Mouse (Mus musculus) spleen, postnatal 14 days (tissue): ENCODE results near the gene Hist1h3h.
"Not testable (repeated sequence)": the region's sequence is repeated elsewhere in the genome, so short reads cannot be mapped to it uniquely, and the experiment has no call there.

Experiments used
- DNase-seq, 2 experiments: peaks; one replicate each; pipeline ENCODE4 v3.0.0; 2021 to 2022; ENCODE audit warnings: low spot score in 2 of 2

Gene Hist1h3h

DNA sequence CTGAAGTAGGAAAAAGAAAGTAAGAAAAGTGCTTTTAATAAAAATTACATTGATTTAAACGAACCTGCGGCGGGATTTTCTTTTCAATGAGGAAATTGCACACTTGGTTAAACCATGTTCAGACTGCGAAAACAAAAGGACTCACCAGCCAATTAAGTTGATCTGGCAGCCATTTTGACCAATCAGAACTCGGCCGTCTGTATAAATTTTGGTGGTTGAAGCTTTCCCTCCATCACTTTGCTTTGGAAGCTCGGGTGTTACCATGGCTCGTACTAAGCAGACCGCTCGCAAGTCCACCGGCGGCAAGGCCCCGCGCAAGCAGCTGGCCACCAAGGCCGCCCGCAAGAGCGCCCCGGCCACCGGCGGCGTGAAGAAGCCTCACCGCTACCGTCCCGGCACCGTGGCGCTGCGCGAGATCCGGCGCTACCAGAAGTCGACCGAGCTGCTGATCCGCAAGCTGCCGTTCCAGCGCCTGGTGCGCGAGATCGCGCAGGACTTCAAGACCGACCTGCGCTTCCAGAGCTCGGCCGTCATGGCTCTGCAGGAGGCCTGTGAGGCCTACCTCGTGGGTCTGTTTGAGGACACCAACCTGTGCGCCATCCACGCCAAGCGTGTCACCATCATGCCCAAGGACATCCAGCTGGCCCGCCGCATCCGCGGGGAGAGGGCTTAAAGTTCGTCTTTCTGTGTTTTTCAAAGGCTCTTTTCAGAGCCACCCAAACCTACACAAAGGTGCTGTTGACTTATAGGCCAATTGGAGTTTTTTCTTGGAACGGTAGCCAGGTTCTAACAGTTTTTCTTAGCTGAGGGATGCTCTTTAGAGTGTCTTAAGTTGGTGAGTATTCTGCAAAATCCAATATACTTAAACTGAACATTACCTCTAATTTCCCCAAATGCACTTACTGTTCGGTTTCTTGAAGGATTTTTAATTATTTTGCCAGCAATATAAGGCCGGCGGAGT lies at the start of gene Hist1h3h:
TSS of gene Hist1h3h (plus strand) at position 263 of the 961 bp plus-strand sequence.
- DNase-seq = peak; percentile 75 to 77

DNA sequence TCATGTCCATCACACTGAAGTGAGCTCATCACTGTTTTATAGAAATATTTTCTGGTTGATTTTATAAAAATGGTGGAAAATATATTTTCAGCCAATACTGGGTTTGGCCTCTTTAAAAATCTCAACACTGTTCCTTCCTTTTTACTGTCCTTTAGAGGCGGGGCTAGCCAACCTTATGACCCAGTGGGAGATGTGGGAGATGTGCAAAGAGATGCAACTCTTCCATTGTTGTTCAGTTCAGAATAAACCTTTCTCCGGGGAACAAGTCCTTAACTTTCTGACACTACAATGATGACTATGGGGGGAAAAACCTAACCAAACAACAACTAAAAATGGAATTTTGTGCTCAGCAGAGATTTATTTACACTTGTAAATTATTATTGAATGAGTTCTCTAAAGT lies 40.2 kb upstream of the Hist1h3h start, which contains the start of gene Olfr1360:
TSS of gene Olfr1360 (minus strand) at position 101 of the 400 bp plus-strand sequence.
- no peak for DNase-seq

DNA sequence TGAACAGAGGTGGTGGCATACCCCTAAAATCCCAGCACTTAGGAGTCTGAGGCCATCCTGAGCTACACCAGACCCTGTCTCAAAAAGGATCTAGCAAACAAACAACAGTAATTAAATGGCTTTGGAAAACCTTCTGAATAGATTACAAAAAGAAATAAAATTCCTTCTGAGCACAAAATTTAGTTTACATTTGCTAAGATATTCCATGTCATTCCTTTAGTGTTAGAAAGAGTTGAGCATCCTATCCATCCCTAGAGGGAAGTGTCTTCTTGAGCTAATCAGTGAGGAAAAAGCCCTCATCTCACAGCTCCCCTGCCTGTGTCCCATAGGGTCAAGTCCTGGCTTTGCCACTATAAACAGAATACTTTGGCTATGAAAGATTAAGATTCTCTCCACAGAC lies 19.6 kb upstream of the Hist1h3h start, which contains the start of gene Olfr1359:
TSS of gene Olfr1359 (plus strand) at position 301 of the 400 bp plus-strand sequence.
- no peak for DNase-seq

DNA sequence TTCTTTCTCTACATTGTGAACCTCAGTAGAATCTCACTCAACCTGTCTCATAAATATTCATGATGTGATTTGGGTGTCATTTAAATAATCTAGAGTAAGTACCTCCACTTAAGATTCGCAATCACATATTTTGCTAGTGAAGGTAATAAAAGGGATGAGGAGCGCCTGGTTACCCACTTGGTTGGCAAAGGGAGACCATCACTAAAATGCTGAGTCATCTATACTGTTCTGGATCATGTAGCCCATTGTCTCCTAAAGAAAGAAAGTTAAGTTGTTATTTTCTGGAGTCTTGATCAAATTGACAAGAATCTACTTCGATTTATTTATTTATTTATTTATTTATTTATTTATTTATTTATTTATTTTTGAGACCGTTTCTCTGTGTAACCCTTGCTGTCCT lies 10.8 kb upstream of the Hist1h3h start:
- DNase-seq = no peak

DNA sequence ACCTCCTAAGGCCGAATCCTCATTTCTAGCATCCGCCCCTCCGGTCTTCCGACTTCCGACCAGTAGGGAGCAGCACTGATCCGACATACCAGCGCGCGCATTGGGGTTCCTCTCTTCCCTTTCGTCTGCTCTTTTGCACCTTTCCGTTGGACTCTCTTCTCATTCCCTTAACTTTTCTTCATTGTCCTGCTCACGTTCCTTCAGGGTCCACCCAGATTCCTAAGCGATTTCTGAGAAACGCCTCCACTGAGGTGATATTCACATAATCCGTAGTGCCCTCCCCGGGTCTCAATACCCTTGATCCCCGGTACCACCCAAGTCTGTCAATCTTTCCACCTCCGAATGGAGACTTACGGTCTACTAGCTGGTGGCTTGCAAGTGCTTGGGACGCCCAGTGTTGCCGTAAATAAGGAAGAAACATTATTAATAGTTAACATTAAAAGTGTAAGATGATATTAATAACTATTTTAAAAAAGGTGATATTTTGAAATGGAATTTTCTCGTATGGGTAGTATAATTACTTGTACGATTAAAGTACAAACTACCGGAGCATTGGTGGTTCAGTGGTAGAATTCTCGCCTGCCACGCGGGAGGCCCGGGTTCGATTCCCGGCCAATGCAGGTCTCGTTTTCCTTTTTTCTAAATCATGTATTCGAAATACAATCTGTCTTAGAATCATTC lies 7.3 kb upstream of the Hist1h3h start:
- DNase-seq = peak; percentile 79 to 86

DNA sequence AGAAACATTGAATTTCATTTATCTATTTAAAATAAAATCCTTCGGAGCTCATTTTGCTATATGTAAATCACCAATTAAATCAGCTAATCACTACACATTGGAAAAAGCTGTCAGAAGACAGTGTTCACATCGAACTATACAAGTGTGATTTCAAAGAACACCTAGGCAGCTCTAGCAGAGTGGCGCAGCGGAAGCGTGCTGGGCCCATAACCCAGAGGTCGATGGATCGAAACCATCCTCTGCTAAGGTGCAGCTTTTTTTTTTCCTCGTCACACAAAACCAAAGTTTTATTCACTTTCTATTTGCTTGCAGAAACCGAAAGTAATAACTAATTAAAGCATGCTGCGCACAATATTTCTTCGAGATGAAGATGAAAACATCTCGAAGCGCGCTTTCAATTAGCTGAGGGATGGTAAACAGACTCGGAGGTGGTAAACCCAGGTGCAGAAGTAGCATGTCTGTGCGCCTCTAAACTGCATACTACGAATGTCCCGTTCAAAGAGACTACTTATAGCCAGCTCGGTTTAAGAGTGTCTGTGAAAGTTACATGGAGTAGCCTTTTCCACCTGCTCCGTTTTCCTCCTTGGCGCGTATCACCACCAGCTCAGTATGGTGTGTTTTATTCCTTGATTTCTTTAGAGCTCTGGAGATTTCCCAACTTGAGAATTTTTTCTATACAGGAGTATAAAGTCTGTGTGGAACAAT lies 6.5 kb upstream of the Hist1h3h start:
- DNase-seq = peak; percentile 61 to 73

DNA sequence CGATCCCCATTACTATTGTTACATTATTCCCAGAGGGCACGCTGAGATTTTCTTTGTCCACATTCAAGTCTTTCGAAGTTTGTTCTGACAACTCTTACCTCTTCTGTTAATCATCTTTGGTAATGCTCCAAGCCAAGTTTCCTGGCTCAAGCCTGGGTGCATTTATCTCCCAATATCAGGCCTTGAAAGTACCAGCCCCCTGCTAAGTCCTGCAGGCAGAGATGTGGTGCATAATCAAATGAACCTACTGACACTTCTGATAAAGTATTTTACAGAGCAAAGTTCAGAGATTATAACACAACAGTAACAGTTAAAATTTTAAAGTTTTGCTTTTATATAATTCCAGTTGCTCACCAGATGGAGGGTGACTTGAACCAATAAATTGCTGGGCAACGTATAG lies 5.8 kb upstream of the Hist1h3h start:
- DNase-seq = no peak

DNA sequence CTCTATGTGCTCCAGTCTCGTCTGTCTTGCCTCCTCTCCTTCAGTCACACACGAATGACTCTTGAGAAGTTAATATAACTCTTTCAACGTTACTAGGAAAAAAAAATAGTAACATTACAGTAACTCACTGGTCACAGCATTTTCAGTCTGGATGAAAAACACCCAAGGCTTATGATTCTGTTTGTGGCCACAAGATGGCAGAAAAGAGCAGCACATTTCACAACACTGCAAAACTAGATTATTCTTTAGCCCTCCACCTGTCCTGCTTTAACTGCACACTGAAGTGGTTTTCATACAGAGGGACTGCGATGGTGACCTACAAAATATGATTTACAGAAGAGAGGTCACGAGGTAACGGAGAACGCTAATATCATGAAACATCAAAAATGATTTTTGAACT lies 2.7 kb upstream of the Hist1h3h start:
- DNase-seq = peak; percentile 40 to 61

DNA sequence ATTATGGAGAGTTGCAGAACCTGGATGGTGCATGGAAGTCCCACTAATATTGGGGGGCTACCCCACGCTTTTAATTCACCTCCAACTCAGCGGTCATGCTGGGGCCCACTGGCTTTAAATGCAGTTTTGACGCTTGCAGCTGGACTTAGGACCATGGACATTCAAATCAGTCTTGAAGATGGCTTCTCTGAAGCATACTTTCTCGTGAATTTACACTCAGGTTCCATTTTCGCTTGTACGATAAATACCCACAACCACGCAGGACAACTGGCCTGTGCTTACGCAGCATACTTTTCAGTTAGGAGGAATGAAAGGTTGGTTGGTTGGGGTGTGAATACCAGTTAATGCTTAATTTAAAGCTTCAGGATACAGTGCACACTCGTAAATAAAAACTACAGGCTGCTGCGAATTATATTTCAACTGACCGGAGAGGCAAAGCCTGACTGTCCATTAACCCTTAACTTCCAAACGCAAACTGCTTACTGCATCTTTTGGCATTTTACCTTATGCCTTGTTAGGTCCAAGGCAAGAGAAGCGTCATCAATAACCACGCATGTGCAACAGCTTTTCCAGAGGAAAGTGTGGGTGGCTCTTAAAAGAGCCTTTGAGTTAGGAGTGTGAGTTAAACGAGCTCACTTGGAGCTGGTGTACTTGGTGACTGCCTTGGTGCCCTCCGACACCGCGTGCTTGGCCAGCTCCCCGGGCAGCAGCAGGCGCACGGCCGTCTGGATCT lies 2.2 kb upstream of the Hist1h3h start:
- DNase-seq = peak in 1 of 2 experiments; percentile 18

DNA sequence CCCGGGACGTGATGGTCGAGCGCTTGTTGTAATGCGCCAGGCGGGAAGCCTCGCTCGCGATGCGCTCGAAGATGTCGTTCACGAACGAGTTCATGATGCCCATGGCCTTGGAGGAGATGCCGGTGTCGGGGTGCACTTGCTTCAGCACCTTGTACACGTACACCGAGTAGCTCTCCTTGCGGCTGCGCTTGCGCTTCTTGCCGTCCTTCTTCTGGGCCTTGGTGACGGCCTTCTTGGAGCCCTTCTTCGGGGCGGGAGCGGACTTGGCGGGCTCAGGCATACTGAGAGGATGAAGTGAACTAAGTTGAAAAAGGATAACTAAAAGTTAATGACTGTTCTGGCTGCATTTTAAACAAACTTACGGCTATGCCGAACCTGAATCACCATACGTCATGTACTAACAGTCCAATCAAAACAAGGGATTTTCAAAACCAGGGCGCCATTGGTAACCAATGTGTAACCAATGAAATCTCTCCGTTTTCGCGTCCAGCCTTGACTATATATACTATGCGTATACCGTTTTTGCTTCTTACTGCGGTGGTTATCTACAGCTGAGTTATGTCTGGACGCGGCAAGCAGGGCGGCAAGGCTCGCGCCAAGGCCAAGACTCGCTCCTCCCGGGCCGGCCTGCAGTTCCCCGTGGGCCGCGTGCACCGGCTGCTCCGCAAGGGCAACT lies 1.5 kb upstream of the Hist1h3h start, which contains the start of the genes Hist1h2bl and Hist1h2ai:
TSS of gene Hist1h2bl (minus strand) at position 280 of the 676 bp plus-strand sequence.
TSS of gene Hist1h2ai (plus strand) at position 559 of the 676 bp plus-strand sequence.
- DNase-seq = peak; percentile 68 to 72

DNA sequence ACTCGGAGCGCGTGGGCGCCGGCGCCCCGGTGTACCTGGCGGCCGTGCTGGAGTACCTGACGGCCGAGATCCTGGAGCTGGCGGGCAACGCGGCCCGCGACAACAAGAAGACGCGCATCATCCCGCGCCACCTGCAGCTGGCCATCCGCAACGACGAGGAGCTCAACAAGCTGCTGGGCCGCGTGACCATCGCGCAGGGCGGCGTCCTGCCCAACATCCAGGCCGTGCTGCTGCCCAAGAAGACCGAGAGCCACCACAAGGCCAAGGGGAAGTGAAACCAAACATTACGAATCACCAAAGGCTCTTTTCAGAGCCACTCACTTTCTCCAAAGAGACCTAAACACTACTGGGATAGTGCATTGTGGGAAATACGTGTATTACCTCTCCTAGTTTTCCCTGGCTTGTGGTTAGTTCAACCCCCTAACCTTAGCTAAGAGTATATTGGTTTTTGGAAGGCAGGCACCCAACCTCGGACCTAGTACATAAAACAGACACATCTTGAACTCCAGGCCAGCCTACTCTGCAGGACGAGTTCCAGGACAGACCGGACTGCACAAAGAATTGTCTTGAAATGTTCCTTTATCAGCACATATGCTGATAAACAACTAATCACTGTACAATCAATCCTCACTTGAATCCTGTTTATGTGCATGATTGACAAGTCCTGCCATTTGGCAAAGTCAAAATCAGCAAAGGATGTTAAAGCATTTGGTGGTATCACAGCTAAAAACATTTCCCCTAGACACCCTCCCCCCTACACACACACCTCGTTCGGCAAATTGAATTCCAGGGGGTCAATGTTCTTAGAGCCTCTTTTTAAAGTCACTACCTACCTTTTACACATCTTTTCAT lies 693 bp upstream of the Hist1h3h start:
- DNase-seq = peak in 1 of 2 experiments; percentile 25

DNA sequence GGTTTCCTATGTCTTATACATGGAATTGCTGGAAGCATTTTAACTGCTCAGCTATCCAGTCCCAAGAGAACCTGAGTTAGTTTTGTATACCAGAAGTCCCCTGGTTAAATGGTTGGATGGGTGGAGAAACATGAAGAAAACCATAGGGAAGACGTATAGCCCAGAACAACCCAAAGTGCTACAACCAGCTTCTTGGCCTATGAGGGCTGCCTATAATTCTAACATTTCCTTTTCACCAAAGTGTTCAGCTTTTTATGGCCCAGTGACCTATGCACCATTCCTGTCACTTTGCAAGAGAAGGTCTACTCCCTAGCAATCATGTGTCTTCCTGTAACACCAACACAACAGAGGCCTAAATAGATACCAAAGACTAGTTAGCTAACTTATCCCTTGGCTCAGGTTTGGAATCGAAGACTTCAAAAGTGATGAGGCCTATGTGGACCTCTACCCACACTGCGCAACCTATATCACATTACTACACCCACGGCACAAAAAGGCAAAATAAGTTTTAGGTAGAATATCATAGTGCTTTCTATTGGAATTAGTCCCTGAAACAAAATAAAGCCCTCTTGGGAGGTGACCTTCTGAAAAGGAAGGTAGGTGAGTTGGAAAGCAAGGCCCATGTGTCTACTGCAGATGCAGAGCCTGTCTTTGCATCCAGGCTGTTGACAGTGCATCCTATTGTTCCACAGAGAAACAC lies 1.1 kb downstream of the Hist1h3h start:
- no peak for DNase-seq

DNA sequence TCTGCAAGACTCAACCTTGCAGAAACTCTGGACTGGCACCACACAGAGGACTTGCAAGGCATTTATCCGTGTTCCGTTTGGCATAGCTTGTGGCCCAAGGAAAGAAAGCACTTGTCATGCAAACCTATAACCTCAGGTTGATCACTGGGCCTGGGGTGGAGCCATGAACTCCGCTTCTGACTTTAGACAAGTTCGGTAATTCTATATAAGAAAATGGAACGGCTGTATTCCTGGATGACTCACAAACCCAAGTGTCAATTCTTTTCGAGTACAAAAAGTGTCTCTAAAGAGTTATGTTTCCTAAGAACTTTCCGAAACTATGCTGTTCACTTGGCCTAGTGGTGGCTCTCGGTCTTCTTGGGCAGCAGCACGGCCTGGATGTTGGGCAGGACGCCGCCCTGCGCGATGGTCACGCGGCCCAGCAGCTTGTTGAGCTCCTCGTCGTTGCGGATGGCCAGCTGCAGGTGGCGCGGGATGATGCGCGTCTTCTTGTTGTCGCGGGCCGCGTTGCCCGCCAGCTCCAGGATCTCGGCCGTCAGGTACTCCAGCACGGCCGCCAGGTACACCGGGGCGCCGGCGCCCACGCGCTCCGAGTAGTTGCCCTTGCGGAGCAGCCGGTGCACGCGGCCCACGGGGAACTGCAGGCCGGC lies 3.8 kb downstream of the Hist1h3h start:
- DNase-seq = not testable (repeated sequence)

DNA sequence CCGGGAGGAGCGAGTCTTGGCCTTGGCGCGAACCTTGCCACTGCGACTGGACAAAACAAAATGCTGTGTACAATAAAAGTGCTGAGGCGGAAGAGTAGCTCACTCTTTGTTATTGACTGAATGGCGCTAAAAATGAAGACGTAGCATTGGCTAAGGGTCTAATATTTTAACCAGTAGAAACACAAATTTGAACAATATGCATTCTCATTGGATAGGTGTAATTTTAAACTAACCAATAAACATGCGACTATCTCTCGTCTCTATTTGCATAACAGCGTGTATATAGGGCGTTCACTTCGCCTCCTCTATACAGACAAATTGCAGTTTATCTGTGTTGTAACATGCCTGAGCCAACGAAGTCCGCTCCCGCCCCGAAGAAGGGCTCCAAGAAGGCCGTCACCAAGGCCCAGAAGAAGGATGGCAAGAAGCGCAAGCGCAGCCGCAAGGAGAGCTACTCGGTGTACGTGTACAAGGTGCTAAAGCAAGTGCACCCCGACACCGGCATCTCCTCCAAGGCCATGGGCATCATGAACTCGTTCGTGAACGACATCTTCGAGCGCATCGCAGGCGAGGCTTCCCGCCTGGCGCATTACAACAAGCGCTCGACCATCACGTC lies 4.4 kb downstream of the Hist1h3h start, which contains the start of gene Hist1h2bm:
TSS of gene Hist1h2bm (plus strand) at position 288 of the 616 bp plus-strand sequence.
- peak; percentile 59 to 64 for DNase-seq

DNA sequence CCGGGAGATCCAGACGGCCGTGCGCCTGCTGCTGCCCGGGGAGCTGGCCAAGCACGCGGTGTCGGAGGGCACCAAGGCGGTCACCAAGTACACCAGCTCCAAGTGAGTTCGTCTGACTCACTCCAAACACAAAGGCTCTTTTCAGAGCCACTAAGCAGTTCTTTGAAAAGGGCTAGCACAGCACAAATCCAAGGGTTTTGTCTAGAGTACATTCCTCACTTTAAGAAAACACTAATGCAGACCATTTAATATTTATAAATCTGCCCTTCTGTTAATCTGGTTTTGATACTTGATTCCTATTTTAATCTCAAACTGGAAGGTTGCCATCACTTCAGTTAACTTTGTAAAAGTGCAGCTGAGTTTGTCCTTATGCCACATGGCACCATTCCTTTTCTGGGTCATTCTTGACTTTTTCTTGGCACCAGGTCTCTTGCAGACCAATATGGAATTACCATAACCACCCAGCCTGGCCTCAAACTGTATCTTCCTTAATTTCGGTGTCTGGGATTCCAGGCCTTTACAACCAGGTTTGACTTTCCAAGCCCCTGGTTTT lies 5.0 kb downstream of the Hist1h3h start:
- no peak for DNase-seq

DNA sequence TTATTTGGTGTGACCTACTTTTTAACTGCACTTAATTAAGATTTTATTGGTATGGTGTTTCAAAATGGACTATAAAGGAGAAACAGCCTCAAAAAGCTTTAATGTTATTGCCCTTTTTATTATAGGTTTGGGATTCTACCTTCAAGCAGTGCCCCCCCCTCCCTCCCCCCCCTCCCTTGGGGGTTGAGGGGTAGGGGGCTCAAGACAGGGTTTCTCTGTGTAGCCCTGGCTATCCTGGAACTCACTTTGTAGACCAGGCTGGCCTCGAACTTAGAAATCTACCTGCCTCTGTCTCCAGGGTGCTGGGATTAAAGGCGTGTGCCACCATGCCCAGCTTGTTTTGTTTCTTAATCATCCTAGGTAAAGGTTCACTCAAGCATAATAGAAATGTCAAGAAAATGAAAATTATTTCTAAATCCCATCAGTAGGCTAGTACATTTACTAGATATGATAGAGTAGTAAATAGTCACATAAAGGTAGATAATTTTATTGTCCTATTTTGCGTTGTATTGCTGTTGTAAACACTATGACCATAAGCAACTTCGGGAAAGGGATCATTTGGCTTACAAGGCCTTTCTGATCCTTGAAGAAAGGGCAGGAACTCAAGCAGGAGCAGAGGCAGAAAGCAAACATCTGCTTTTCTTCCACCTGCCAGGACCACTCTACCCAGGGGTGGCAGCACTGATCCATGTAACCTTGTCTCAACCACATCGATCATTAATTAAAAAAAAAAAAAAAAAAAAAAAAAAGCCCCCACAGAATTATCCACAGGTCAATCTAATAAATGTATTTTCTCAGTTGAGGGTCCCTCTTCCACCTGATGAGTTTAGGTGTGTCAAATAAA lies 5.8 kb downstream of the Hist1h3h start:
- DNase-seq = no peak
